Mouse (Mus musculus) adrenal gland, postnatal 10 days (tissue): ENCODE results near the gene Atp1b2. TPM values are rescaled to one million over a fixed set of nuclear protein-coding genes. Genes with fewer than 3 reads are reported as not detected.

Experiments used
- DNase-seq: peaks from one replicate; pipeline ENCODE4 v3.0.0; 2021; ENCODE audit warnings: mixed read lengths
- total RNA-seq, 2 experiments: library from RNA; stranded (reverse); gene quantifications; 2 replicates each; pipeline ENCODE4 v1.2.3; 2021

Gene Atp1b2
- total RNA-seq, 2 experiments from 2014 or later: 38.6 to 52.9 TPM

- peak; percentile 92 for DNase-seq
Observed at GRCm38 (mm10) chr11:69580091-69580514, 25.6 kb downstream of the Atp1b2 start, which contains the start of the genes Wrap53 and Trp53. Gene Wrap53 (minus strand): TSS chr11:69580255. Gene Trp53 (plus strand): TSS chr11:69580359.

GRCm38 (mm10) chr11:69579128-69580017, 26.4 kb downstream of the Atp1b2 start:
- DNase-seq: peak; percentile 97

- no peak for DNase-seq
Observed at GRCm38 (mm10) chr11:69578301-69578700, 27.4 kb downstream of the Atp1b2 start.

- no peak for DNase-seq
Observed at GRCm38 (mm10) chr11:69576307-69576706, 29.4 kb downstream of the Atp1b2 start.

- DNase-seq: peak; percentile 21
Observed at GRCm38 (mm10) chr11:69575220-69575619, 30.5 kb downstream of the Atp1b2 start.

- DNase-seq: no peak
Observed at GRCm38 (mm10) chr11:69565131-69565530, 40.6 kb downstream of the Atp1b2 start.

- DNase-seq: no peak
Observed at GRCm38 (mm10) chr11:69564391-69564790, 41.4 kb downstream of the Atp1b2 start.

- DNase-seq: no peak
Observed at GRCm38 (mm10) chr11:69563373-69563772, 42.4 kb downstream of the Atp1b2 start.

GRCm38 (mm10) chr11:69560896-69561854, 44.6 kb downstream of the Atp1b2 start:
- no peak for DNase-seq

GRCm38 (mm10) chr11:69559851-69560765, 45.6 kb downstream of the Atp1b2 start, which contains the start of gene Efnb3:
Gene Efnb3 (minus strand): TSS chr11:69560205.
- DNase-seq: peak; percentile 31

GRCm38 (mm10) chr11:69559183-69559582, 46.6 kb downstream of the Atp1b2 start:
- DNase-seq: no peak

- DNase-seq: peak; percentile 19
Observed at GRCm38 (mm10) chr11:69558756-69559155, 47.0 kb downstream of the Atp1b2 start.

- DNase-seq: peak; percentile 18
Observed at GRCm38 (mm10) chr11:69557381-69557958, 48.3 kb downstream of the Atp1b2 start.

- no peak for DNase-seq
Observed at GRCm38 (mm10) chr11:69554539-69555140, 51.1 kb downstream of the Atp1b2 start.

GRCm38 (mm10) chr11:69553341-69553721, 52.4 kb downstream of the Atp1b2 start:
- DNase-seq: no peak

GRCm38 (mm10) chr11:69552622-69553340, 53.0 kb downstream of the Atp1b2 start:
- no peak for DNase-seq

GRCm38 (mm10) chr11:69551310-69551709, 54.4 kb downstream of the Atp1b2 start:
- DNase-seq: no peak
